Comparison of ENCODE assay signal across 23 mouse cellular contexts in genomic region chr6:100831188-100831587, GRCm38 (mm10). TPM values are rescaled to one million over a fixed set of nuclear protein-coding genes. Genes with fewer than 3 reads are reported as not detected.
A peak's percentile ranks its signal among the peaks of the same experiment; 100 is the strongest.
DNase-seq lines count a peak whose midpoint lies in the region; TF ChIP-seq lines count a peak whose summit lies in the region.
"Had no signal": no experiment of that assay in that cellular context is flagged by ENCODE, and none has a peak within 500 bp of the region (broad histone marks: within the 10 kb centered on the region; RNA-seq: fewer than 3 reads in every experiment).

No protein-coding gene starts in this region.

- H3K79me2 ChIP-seq in MEL (ENCODE audit: control insufficient read depth, insufficient read depth, low read length, poor library complexity) = peaks cover 22% of the 10 kb centered on the region

- TF ChIP-seq EP300 in MEL (IDR thresholded peaks at IDR 0.05; ENCODE audit: low read depth in 1 of 2, low read length in 2 of 2) = peak; percentile 55 to 59; a peak in 2 of 4 replicates

- no peaks in the 10 kb centered on the region for H3K9me3 ChIP-seq in MEL (replicated peaks; ENCODE audit: insufficient read depth, low read length)
- H3K9me3 ChIP-seq: embryonic facial prominence, embryonic 13.5 days; embryonic facial prominence, embryonic 15.5 days; forebrain, embryonic 10.5 days; forebrain, embryonic 12.5 days; G1E had no signal

- H3K4me3 ChIP-seq in MEL (ENCODE audit: control insufficient read depth in 1 of 2, insufficient read depth in 1 of 2, low read depth in 2 of 2, low read length in 2 of 2) = no peak overlapping the region
- no peak overlapping the region for H3K4me3 ChIP-seq in brown adipose tissue, adult 24 weeks (ENCODE audit: insufficient read depth, low read depth, low read length)
- H3K4me3 ChIP-seq: embryonic facial prominence, embryonic 13.5 days; embryonic facial prominence, embryonic 15.5 days; erythroblast, embryonic 14.5 days; forebrain, embryonic 10.5 days; forebrain, embryonic 12.5 days had no signal

- no peak for TF ChIP-seq CTCF in MEL (IDR thresholded peaks at IDR 0.05 in 2 of 3, conservative IDR thresholded peaks at IDR 0.05 in 1 of 3; ENCODE audit: control insufficient read depth in 1 of 3, insufficient read depth in 1 of 3, low read depth in 2 of 3, low read length in 3 of 3, poor library complexity in 1 of 3, severe bottlenecking in 1 of 3)

- TF ChIP-seq POLR2A in MEL (IDR thresholded peaks at IDR 0.05; ENCODE audit: control insufficient read depth in 1 of 2, insufficient read depth in 1 of 2, low read depth in 1 of 2, low read length in 2 of 2, poor library complexity in 1 of 2) = no peak

- no peaks in the 10 kb centered on the region for H3K27me3 ChIP-seq in MEL (ENCODE audit: control insufficient read depth in 1 of 2, insufficient read depth in 2 of 2, low read length in 2 of 2)
- H3K27me3 ChIP-seq: CH12.LX; embryonic facial prominence, embryonic 13.5 days; embryonic facial prominence, embryonic 15.5 days; forebrain, embryonic 12.5 days; Patski had no signal

- H3K36me3 ChIP-seq in MEL (ENCODE audit: control insufficient read depth in 1 of 2, insufficient read depth in 2 of 2, low read length in 2 of 2) = peaks cover 9 to 21% of the 10 kb centered on the region in 2 experiments

- no peak overlapping the region for H3K27ac ChIP-seq in MEL (ENCODE audit: control insufficient read depth, low read depth, low read length)
- peak overlapping the region; percentile 46; the same call in 1 of the 2 replicates for H3K27ac ChIP-seq in brown adipose tissue, adult 24 weeks (replicated peaks; ENCODE audit: low read depth, low read length)
- H3K27ac ChIP-seq: embryonic facial prominence, embryonic 13.5 days; embryonic facial prominence, embryonic 15.5 days; forebrain, embryonic 10.5 days; forebrain, embryonic 12.5 days had no signal

- DNase-seq in heart, adult 11 months = peak; percentile 75
- DNase-seq in heart, adult 9 months (ENCODE audit: low spot score in 2 of 2) = no peak
- peak; percentile 65 for DNase-seq in MEL (ENCODE audit: low read depth, low spot score)
- DNase-seq in right cerebral cortex, postnatal 4 days = no peak
- DNase-seq: adrenal gland, adult 8-10 months; adrenal gland, postnatal 36 days; B cell, adult 2 months; cerebellum, adult 11 months; cerebellum, adult 18-20 months; cerebellum, adult 8-10 months; cerebellum, adult 9-11 months; cerebellum, postnatal 14 days; cerebellum, postnatal 36 days; embryo, embryonic 11 days had no signal

- H3K9ac ChIP-seq in MEL (ENCODE audit: control insufficient read depth, low read depth, low read length, poor library complexity, severe bottlenecking) = no peak overlapping the region
- H3K9ac ChIP-seq: embryonic facial prominence, embryonic 13.5 days; embryonic facial prominence, embryonic 15.5 days; forebrain, embryonic 12.5 days had no signal

- no peak for TF ChIP-seq RAD21 in MEL (IDR thresholded peaks at IDR 0.05; ENCODE audit: low read depth, low read length)

- H3K4me1 ChIP-seq in MEL (ENCODE audit: control insufficient read depth in 1 of 2, insufficient read depth in 2 of 2, low read length in 2 of 2) = peaks cover 0 to 20% of the 10 kb centered on the region in 2 experiments; a peak in 2 of 4 replicates
- peaks cover 10% of the 10 kb centered on the region; the same call in 1 of the 2 replicates for H3K4me1 ChIP-seq in brown adipose tissue, adult 24 weeks (ENCODE audit: control insufficient read depth, insufficient read depth, insufficient read length, low read length)

TF ChIP-seq in MEL, 35 proteins besides CTCF, POLR2A, EP300 and RAD21:
- TF ChIP-seq TAL1 (IDR thresholded peaks at IDR 0.05; ENCODE audit: low read length) (peak; percentile 67), RCOR1 (IDR thresholded peaks at IDR 0.05; ENCODE audit: low read depth, low read length) (peak; percentile 49), BHLHE40 (IDR thresholded peaks at IDR 0.05; ENCODE audit: borderline replicate concordance, low read depth, low read length) (no peak), ETS1 (IDR thresholded peaks at IDR 0.05; ENCODE audit: low read depth, low read length) (peak; percentile 38; the same call in 1 of the 2 replicates), TCF12 (IDR thresholded peaks at IDR 0.05; ENCODE audit: low read depth, low read length) (peak; percentile 77), GATA1 (IDR thresholded peaks at IDR 0.05; ENCODE audit: low read depth, low read length) (peak; percentile 62), MAFK (IDR thresholded peaks at IDR 0.05; ENCODE audit: borderline replicate concordance, low read depth, low read length) (no peak)

RNA-seq across cellular contexts. Expression of gene Ppp4r2, which starts 2.2 kb away (rescaled TPM):
- total RNA-seq in MEL (2012; rRNA removed) = 55.6 and 57.1 TPM in 2 replicates
- polyA plus RNA-seq in MEL (2012; ENCODE audit: insufficient read depth in 1 of 2, insufficient read length in 2 of 2, low read depth in 1 of 2, low replicate concordance in 2 of 2, missing spikeins in 1 of 2) = 10 to 100 TPM in 1 of 2 experiments, not detected in 1; 61.4 TPM
- polyA plus RNA-seq in brown adipose tissue, adult 24 weeks (2012; ENCODE audit: insufficient read depth, insufficient read length, missing spikeins) = 66.1 and 82.8 TPM in 2 replicates

Comparison
In these comparisons a context has a peak if more than half of its experiments do, and no peak if none do; other contexts are left out.
1. DNase-seq: peak in heart, adult 11 months (single experiment) and MEL (single experiment); none in heart, adult 9 months (0 of 2) and right cerebral cortex, postnatal 4 days (single experiment).